Mouse (Mus musculus) CD8-positive naive resting alpha-beta T cell, adult 2 months (primary cell): ENCODE measurements at regions not wholly inside any gene's neighbourhood (a gene's known extent, or its start where the extent isn't known, plus 50 kb on each side); places are given as distances from the start of the nearest gene placed in this dataset.
A peak's percentile ranks its signal among the peaks of the same experiment; 100 is the strongest.

Source experiments
- DNase-seq, 2 experiments: peaks; one replicate each; pipeline ENCODE4 v3.0.0; 2022; ENCODE audit warnings: low read depth in 2 of 2, low spot score in 2 of 2

DNA sequence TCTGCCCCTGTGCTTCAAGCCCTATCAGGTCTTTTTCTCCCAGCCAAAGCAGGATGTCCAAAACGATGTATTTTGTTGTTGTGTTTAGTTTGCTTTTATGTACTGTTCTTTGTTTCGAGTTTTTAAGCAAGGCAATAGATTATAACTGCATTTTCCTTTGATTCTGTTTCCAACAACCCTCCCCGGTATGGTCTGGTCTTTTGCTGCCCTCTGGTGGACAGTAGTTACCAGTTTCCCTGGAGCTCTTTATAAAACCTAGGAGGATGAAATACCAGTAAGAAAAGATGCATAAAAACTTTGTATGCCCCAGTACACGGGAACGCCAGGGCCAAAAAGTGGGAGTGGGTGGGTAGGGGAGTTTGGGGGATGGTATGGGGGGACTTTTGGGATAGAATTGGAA lies 73.9 kb upstream of the Itm2a start:
- DNase-seq = peak; percentile 1 to 6

DNA sequence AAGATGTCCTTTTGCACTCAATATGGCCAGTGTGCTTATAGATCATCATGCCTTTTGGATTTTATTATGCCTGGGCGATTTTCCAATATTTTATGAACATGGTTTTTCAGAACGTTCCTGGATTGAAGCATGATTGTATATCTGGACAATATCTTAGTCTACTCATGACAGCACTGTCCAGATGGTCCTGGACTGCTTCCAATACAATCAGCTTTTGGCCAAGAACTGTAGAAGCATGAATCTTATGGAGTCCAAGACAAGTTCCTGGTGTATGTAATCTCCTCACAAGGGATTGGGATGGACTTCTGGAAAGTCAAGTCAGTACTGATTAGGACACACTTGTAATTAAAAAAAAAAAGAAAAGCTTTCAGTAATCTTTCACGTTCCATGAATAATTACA lies 66.1 kb upstream of the Itm2a start:
- no peak for DNase-seq
